Mouse (Mus musculus) ES-E14 (cell line): ENCODE data around the gene Ptger3. TPM values are rescaled to one million over a fixed set of nuclear protein-coding genes. Genes with fewer than 3 reads are reported as not detected.

Experiments used
- DNase-seq: peaks from one replicate; pipeline ENCODE4 v3.0.0-alpha.2; 2013; ENCODE audit warnings: low read depth, low spot score
- H3K27ac ChIP-seq: 2 replicates; pipeline ENCODE4 v1.5.1; 2012; ENCODE audit warnings: low read depth, mild to moderate bottlenecking, low read length, moderate library complexity, mixed read lengths; ENCODE audit not compliant: poor library complexity, insufficient read depth, severe bottlenecking
- H3K36me3 ChIP-seq: 2 replicates; pipeline ENCODE4 v1.6.1; 2012; ENCODE audit warnings: mild to moderate bottlenecking, low read length, moderate library complexity, mixed read lengths; ENCODE audit not compliant: control insufficient read depth, poor library complexity, insufficient read depth, severe bottlenecking
- H3K4me1 ChIP-seq, 2 experiments: fragments of 150-350 bp in 1 of 2; sonication (generic) in 1 of 2; 2 replicates each; pipeline ENCODE4 v1.6.1; 2012; ENCODE audit warnings: low read length in 2 of 2, mild to moderate bottlenecking in 1 of 2, mixed read lengths in 1 of 2; ENCODE audit not compliant: control insufficient read depth in 2 of 2, insufficient read depth in 2 of 2, poor library complexity in 1 of 2
- H3K4me3 ChIP-seq, 2 experiments: fragments of 150-350 bp in 1 of 2; sonication (generic) in 1 of 2; 2 replicates each; pipeline ENCODE4 v1.5.1; 2012; ENCODE audit warnings: low read length in 2 of 2, low read depth in 1 of 2, mild to moderate bottlenecking in 1 of 2, mixed read lengths in 1 of 2; ENCODE audit not compliant: insufficient read depth in 1 of 2, poor library complexity in 1 of 2, severe bottlenecking in 1 of 2
- H3K9ac ChIP-seq: 2 replicates; pipeline ENCODE4 v1.6.1; 2012; ENCODE audit warnings: low read depth, mild to moderate bottlenecking, low read length, mixed read lengths; ENCODE audit not compliant: poor library complexity, insufficient read depth, severe bottlenecking
- H3K9me3 ChIP-seq: fragments of 150-350 bp; sonication (generic); 2 replicates; pipeline ENCODE4 v1.6.1; 2012; ENCODE audit warnings: low read depth, mild to moderate bottlenecking, low read length; ENCODE audit not compliant: control insufficient read depth, insufficient read depth
- CHD2 ChIP-seq: IDR thresholded peaks from 2 replicates; pipeline ENCODE4 v1.6.1; 2014; ENCODE audit warnings: mild to moderate bottlenecking, low read depth, low read length, inconsistent platforms
- HCFC1 ChIP-seq: IDR thresholded peaks from 2 replicates; pipeline ENCODE4 v1.6.1; 2012; ENCODE audit warnings: low read length, inconsistent platforms, borderline replicate concordance; ENCODE audit not compliant: insufficient read depth
- MAFK ChIP-seq: IDR thresholded peaks from 2 replicates; pipeline ENCODE4 v1.6.1; 2014; ENCODE audit warnings: mild to moderate bottlenecking, low read depth, low read length, inconsistent platforms; ENCODE audit not compliant: insufficient read depth
- ZC3H11A ChIP-seq: IDR thresholded peaks from 2 replicates; pipeline ENCODE4 v1.6.1; 2012; ENCODE audit warnings: low read depth, mild to moderate bottlenecking, inconsistent platforms, low read length, borderline replicate concordance
- ZNF384 ChIP-seq: IDR thresholded peaks from 2 replicates; pipeline ENCODE4 v1.6.1; 2012; ENCODE audit warnings: low read depth, low read length, inconsistent platforms
- in situ Hi-C, 2 experiments: fragments of 600-800 bp; cut with MboI; formaldehyde crosslinking; loops; one replicate each; pipeline ENCODE4 v1.15.1; 2025; ENCODE audit warnings: low sequenced_read_pairs in 2 of 2, inconsistent platforms in 1 of 2; ENCODE audit not compliant: unreplicated experiment in 2 of 2
- total RNA-seq: library from RNA; depleted of rRNA; stranded (reverse); fragments of 300-350 nt; gene quantifications from 2 replicates; pipeline ENCODE4 v1.2.3, GENCODE M21; 2012; rRNA removed

Gene Ptger3
- 0.49 and 0.53 TPM in 2 replicates for total RNA-seq

GRCm38 (mm10) chr3:157566725-157567565 is at the start of gene Ptger3:
TSS of gene Ptger3 (plus strand) at chr3:157566892.
- no peak for DNase-seq
- in situ Hi-C loops, result loop anchor here in 1 of 2 experiments (10.0 kb wide), 1 partner anchor 148 kb away; no protein-coding TSS in a partner anchor
- H3K9ac ChIP-seq, result peak within 1 kb of the TSS; percentile 22
- H3K27ac ChIP-seq, result no peak within 1 kb of the TSS
- H3K36me3 ChIP-seq, result no peaks in the 10 kb centered on the region
- H3K4me1 ChIP-seq, result peaks cover 0 to 5% of the 10 kb centered on the region in 2 experiments; a peak in 1 of 4 replicates
- TF ChIP-seq ZNF384 (no peak), HCFC1 (no peak), MAFK (no peak), CHD2 (no peak)
- H3K4me3 ChIP-seq, result peak within 1 kb of the TSS; percentile 66
- H3K9me3 ChIP-seq, result no peaks in the 10 kb centered on the region

GRCm38 (mm10) chr3:157517992-157518391 is 48.7 kb upstream of the Ptger3 start:
- TF ChIP-seq MAFK (no peak), ZNF384 (no peak), CHD2 (no peak), HCFC1 (no peak), ZC3H11A (no peak)
- H3K4me1 ChIP-seq, result no peaks in the 10 kb centered on the region
- no peak overlapping the region for H3K9ac ChIP-seq
- H3K27ac ChIP-seq, result no peak overlapping the region
- no peaks in the 10 kb centered on the region for H3K36me3 ChIP-seq
- DNase-seq, result no peak
- no peaks in the 10 kb centered on the region for H3K9me3 ChIP-seq
- H3K4me3 ChIP-seq, result no peak overlapping the region
- in situ Hi-C loops, result loop anchor here in 1 of 2 experiments (25.0 kb wide), 1 partner anchor 281 kb away; no protein-coding TSS in a partner anchor

- Histone ChIP-seq H3K9me3 (no peaks in the 10 kb centered on the region), H3K4me3 (no peak overlapping the region), H3K27ac (no peak overlapping the region), H3K36me3 (no peaks in the 10 kb centered on the region), H3K4me1 (no peaks in the 10 kb centered on the region), H3K9ac (no peak overlapping the region)
- DNase-seq, result peak; percentile 26
- in situ Hi-C loops, result loop anchor here (10.0 to 25.0 kb wide), 2 partner anchors 283 to 286 kb away; no protein-coding TSS in a partner anchor
- TF ChIP-seq ZNF384 (no peak), MAFK (no peak), HCFC1 (no peak), CHD2 (no peak), ZC3H11A (peak; percentile 97)
These were observed 46.3 kb upstream of the Ptger3 start for GRCm38 (mm10) chr3:157520433-157520832.

GRCm38 (mm10) chr3:157523834-157524233 is 42.9 kb upstream of the Ptger3 start:
- H3K9ac ChIP-seq, result no peak overlapping the region
- no peak for DNase-seq
- H3K4me1 ChIP-seq, result no peaks in the 10 kb centered on the region
- TF ChIP-seq CHD2, result no peak
- TF ChIP-seq MAFK, result no peak
- no peak for TF ChIP-seq ZC3H11A
- TF ChIP-seq HCFC1, result no peak
- no peak for TF ChIP-seq ZNF384
- H3K4me3 ChIP-seq, result no peak overlapping the region
- no peaks in the 10 kb centered on the region for H3K36me3 ChIP-seq
- no peak overlapping the region for H3K27ac ChIP-seq
- no peaks in the 10 kb centered on the region for H3K9me3 ChIP-seq
- in situ Hi-C loops, result loop anchor here (10.0 to 25.0 kb wide), 2 partner anchors 287 to 289 kb away; no protein-coding TSS in a partner anchor
